Mouse (Mus musculus) liver, postnatal 0 days (tissue): Measurements from ENCODE around the gene Cacna1i.

Experiments used
- CTCF ChIP-seq: sonication (generic); IDR thresholded peaks from 2 replicates; pipeline ENCODE4 v1.5.1; 2016; ENCODE audit warnings: antibody characterized with exemption, low read depth
- EP300 ChIP-seq: IDR thresholded peaks from 2 replicates; pipeline ENCODE4 v1.6.1; 2016; ENCODE audit warnings: antibody characterized with exemption, low read depth, mild to moderate bottlenecking

DNA sequence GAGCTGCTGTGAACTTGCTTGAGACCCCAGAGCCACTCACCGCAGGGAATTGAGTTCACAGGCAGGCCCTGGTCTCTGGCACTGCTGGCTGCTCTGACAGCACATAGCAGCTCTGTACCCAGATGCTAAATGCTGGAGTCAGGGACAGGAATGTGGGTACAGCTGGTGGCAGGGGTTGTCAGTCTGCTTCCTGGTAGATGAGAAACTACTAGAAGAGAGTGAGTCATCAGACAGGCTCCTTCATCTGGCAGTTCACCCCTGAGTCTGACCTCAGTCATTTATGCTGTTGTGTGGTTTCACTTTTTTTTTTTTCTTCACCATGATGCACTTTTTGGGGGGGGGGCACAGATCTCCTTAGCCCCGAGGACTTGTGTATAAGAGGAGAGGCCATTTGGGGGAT, 32.3 kb downstream of the Cacna1i start:
- TF ChIP-seq CTCF, result no peak
- no peak for TF ChIP-seq EP300
